Mouse (Mus musculus) inflammation-experienced regulatory T-cells, adult 6 months (primary cell): ENCODE measurements around the gene Pik3ap1. TPM values are rescaled to one million over a fixed set of nuclear protein-coding genes. Genes with fewer than 3 reads are reported as not detected.
"Not testable (repeated sequence)": the region's sequence is repeated elsewhere in the genome, so short reads cannot be mapped to it uniquely, and the experiment has no call there.

Source experiments
- ATAC-seq: one replicate; pipeline ENCODE4 v1.8.0; 2017
- polyA plus RNA-seq, 3 experiments: library from polyadenylated mRNA; unstranded; fragments of 100-300 nt; shearing (Covaris generic); gene quantifications; one replicate each; pipeline ENCODE4 v1.2.1; 2017

The Pik3ap1 gene
- polyA plus RNA-seq, result 1 to 10 TPM; 2.5 to 5.5 (median 3.8) TPM

GRCm38 (mm10) chr19:41384922-41385508 is at the start of gene Pik3ap1:
Gene Pik3ap1 (minus strand): TSS chr19:41385102.
- ATAC-seq, result peak; percentile 38

GRCm38 (mm10) chr19:41431512-41432164 is 46.7 kb upstream of the Pik3ap1 start:
- ATAC-seq, result not testable (repeated sequence)

- ATAC-seq, result not testable (repeated sequence)
These were observed 41.2 kb upstream of the Pik3ap1 start for GRCm38 (mm10) chr19:41425927-41426772.

GRCm38 (mm10) chr19:41421264-41421663 is 36.4 kb upstream of the Pik3ap1 start:
- no peak for ATAC-seq

- ATAC-seq, result no peak
These were observed 33.9 kb upstream of the Pik3ap1 start for GRCm38 (mm10) chr19:41418786-41419185.

GRCm38 (mm10) chr19:41417995-41418394 is 33.1 kb upstream of the Pik3ap1 start:
- ATAC-seq, result no peak

GRCm38 (mm10) chr19:41416201-41416600 is 31.3 kb upstream of the Pik3ap1 start:
- ATAC-seq, result no peak

GRCm38 (mm10) chr19:41402603-41403002 is 17.7 kb upstream of the Pik3ap1 start:
- ATAC-seq, result no peak

GRCm38 (mm10) chr19:41390856-41391255 is 6.0 kb upstream of the Pik3ap1 start:
- no peak for ATAC-seq

- no peak for ATAC-seq
These were observed 4.4 kb upstream of the Pik3ap1 start for GRCm38 (mm10) chr19:41389351-41389750.

GRCm38 (mm10) chr19:41388242-41388641 is 3.3 kb upstream of the Pik3ap1 start:
- no peak for ATAC-seq

GRCm38 (mm10) chr19:41387262-41387661 is 2.4 kb upstream of the Pik3ap1 start:
- no peak for ATAC-seq

- ATAC-seq, result peak; percentile 52
These were observed 473 bp downstream of the Pik3ap1 start for GRCm38 (mm10) chr19:41384406-41384851.

- ATAC-seq, result no peak
These were observed 2.4 kb downstream of the Pik3ap1 start for GRCm38 (mm10) chr19:41382391-41382978.

- no peak for ATAC-seq
These were observed 3.2 kb downstream of the Pik3ap1 start for GRCm38 (mm10) chr19:41381581-41382239.

- ATAC-seq, result no peak
These were observed 5.7 kb downstream of the Pik3ap1 start for GRCm38 (mm10) chr19:41379195-41379594.

- no peak for ATAC-seq
These were observed 9.1 kb downstream of the Pik3ap1 start for GRCm38 (mm10) chr19:41375791-41376190.

GRCm38 (mm10) chr19:41375096-41375495 is 9.8 kb downstream of the Pik3ap1 start:
- no peak for ATAC-seq

GRCm38 (mm10) chr19:41374658-41375057 is 10.2 kb downstream of the Pik3ap1 start:
- no peak for ATAC-seq

- ATAC-seq, result no peak
These were observed 12.6 kb downstream of the Pik3ap1 start for GRCm38 (mm10) chr19:41372322-41372721.

GRCm38 (mm10) chr19:41371373-41371772 is 13.5 kb downstream of the Pik3ap1 start:
- no peak for ATAC-seq
